Mouse (Mus musculus): Measurements from ENCODE around the gene Kif26b. TPM values are rescaled to one million over a fixed set of nuclear protein-coding genes. Genes with fewer than 3 reads are reported as not detected.
A peak's percentile ranks its signal among the peaks of the same experiment; 100 is the strongest.

Gene Kif26b
- total RNA-seq, 1 experiment from 2014 or later, result 0.69 TPM

DNA sequence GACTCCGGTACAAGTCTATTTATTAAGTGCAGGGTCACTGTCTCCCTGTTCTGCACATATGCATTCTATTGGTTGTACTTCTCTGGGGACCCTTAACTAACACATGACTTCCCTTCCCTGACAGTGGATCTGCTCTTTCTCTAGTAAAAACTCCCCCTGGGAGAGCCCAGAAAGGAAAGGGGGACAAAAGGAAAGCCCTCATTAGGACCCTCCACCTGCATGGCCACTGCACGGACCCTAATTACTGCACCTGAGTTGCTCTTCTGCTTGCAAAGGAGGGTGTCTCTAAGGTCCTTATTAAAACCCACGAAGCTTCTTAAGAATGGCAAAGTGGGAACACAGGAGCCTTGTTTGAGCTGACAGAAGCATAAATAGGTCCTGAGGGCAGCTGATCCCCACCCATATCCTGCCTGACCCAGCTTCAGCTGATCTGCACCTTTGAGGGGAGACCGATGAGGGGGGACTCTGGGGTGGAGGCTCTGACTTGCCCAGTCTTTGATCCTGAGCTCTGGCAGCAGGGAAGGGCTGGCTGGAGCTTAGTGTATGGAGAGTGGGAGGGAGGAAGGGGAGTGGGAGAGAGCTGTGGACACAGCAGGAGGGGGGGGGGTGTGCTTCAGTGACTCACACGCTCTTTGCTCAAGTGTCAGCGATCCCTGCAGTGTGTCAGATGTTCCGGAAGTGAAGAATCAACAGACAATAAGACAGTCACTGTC, 413.5 kb downstream of the Kif26b start:
- ATAC-seq (replicated peaks; ENCODE audit: low read depth, poor library complexity, severe bottlenecking), result no peak

DNA sequence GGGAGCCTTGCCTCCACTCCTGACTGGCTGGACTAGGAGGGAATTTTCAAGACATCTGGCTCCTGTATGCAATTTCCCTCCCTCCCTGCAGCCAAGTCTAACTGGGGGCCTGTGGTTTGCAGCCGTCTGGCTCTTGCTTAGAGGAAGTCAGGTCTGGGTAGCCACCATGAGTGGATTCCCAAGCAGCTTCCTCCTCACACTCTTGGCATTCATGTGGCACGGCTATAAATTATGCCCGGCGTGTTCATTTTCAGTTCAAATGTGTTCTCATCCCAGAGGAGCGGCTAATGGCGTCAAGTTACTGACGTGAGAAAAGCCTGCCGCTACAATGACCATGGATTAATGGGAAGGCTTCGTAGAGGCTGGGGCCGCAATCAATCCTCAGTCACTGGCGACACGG, 424.0 kb downstream of the Kif26b start:
- ATAC-seq (replicated peaks; ENCODE audit: low read depth, poor library complexity, severe bottlenecking), result peak; percentile 96

DNA sequence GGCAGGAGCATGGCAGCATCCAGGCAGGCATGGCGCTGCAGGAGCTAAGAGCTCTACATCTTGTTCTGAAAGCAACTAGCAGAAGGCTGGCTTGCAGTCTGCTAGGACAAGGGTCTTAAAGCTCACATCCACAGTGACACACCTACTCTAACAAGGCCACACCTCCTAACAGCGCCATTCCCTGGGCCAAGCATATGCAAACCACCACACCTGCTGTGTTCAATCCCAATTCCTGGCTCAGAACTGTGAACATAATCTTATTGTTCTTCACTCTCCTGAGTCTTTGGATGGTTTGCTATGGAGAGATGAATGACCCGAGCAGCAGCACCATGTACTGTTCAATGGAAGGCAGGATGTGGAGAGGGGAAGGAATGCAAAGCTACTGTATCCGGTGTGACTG, 429.7 kb downstream of the Kif26b start:
- no peak for ATAC-seq (replicated peaks; ENCODE audit: low read depth, poor library complexity, severe bottlenecking)

DNA sequence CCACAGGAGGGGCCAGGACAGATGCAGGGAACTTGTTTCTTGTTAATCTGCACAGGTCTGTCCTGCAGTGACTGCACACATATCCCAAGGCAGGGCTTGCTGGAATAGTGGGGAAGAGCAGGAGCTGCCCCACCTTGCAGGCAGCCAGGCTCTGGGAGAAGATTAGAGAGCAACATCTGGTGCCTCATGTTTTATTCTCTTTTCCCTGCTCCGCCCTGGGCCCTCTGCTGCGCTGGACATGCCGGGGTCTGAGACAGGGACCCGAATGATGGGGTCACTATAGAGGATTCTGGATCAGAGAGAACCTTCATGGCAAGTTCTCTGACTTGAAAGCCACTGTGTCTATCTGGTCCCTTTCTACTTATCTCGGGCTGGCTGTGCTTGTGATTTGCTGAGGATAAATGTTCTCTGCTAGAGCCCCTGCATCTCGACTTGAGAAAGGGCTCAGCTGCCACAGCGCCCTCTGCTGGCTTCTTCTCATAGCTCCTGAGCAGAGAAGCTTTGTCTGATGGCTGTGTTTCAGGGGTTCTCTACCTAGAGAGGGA, 431.2 kb downstream of the Kif26b start:
- peak; percentile 91 for ATAC-seq (replicated peaks; ENCODE audit: low read depth, poor library complexity, severe bottlenecking)

DNA sequence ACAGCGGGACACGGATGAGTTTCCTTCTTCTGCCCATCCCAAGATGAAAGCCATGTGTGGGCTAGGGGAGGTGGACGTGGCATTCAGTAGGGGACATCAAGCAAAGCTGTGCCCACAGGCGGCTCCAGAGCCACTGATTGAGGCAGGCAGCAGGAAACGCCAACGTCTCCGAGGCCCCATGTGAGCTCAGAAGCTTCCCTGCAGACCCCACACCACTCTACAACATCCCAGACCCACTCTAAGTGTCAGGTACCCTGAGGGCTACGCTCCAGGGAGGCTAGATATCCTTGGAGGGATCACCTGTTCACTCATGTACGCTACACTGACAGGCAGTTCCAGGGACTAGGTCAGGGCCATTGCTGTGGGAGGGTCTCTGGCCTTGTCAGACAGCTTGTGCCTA, 432.7 kb downstream of the Kif26b start:
- no peak for ATAC-seq (replicated peaks; ENCODE audit: low read depth, poor library complexity, severe bottlenecking)

DNA sequence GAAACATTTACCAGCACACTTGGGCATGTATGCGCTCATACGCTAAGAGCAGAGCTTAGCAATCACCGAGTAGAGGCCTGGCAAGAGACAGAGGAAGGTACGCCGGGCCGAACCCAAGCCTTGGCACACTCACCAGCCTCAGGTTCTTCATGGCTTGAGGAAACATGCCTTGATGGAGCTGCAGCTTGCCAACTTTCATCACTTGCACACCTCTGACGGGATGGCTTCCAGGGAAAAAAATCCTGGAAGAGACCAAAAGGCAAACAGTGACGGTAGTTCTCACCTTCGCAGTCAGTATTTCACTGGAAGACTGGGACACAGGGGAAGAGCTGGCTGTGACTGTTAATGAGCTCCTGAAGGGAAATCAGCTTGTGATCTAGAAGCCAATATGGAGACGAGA, 443.1 kb downstream of the Kif26b start:
- no peak for ATAC-seq (replicated peaks; ENCODE audit: low read depth, poor library complexity, severe bottlenecking)

DNA sequence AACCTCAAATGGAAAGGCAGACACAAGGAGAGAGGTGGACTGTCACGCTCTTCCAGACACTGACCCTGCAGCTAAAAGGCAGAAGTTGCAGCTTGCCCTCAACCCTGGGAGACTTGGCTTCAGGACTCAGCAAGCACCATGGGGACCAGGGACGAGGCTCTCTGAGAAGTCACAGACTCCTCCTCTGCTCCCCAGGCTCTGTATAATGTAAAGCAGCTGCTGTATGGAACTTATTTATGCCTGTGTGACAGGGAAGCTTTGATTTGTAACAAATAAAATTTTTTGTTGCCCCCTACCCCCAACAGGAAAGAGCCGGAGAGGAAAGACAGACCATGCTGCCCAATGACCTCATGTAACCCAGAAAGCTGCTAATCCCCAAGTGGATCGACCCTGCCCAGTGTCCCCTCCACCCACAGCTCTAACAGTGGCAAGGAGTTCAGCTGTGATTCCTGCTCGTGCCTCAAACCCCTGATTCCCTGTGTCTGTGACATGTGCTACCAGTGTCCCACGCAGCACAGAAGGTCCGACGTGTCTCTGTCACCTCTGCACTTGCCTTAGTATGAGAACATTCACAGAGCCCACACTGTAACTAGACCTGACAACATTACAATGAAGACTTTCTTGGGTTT, 449.8 kb downstream of the Kif26b start:
- no peak for ATAC-seq (replicated peaks; ENCODE audit: low read depth, poor library complexity, severe bottlenecking)

DNA sequence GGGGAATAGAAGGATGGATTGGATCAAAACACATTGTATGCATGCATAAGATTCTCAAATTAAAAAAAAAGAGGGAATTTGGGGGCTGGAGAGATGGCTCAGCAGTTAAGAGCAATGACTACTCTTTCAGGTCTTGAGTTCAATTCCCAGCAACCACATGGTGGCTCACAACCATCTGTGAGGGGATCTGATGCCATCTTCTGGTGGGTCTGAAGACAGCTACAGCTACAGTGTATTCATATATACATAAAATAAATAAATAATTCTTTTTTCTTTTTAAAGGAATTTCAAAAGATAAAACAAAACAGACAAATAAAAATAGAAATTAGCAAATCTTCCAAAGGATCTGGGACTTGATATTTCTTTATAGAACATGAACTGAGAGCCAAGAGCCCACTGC, 451.3 kb downstream of the Kif26b start:
- no peak for ATAC-seq (replicated peaks; ENCODE audit: low read depth, poor library complexity, severe bottlenecking)

DNA sequence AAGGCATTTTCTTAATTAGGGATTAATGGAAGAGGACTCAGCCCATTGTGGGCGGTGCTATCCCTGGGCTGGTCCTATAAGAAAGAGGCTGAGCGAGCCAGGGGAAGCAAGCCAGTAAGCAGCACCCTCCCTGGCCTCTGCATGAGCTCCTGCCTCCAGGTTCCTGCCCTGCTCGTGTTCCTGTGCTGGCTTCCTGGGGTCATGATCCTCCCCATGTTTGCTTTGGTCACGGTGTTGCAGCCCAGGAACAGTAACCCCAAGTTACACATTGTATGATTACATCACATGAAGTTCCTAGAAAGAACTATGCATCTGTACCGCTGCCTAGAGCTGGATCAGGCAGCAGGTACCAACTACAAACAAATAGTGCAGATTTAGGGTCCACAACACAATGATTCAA, 452.7 kb downstream of the Kif26b start:
- no peak for ATAC-seq (replicated peaks; ENCODE audit: low read depth, poor library complexity, severe bottlenecking)

DNA sequence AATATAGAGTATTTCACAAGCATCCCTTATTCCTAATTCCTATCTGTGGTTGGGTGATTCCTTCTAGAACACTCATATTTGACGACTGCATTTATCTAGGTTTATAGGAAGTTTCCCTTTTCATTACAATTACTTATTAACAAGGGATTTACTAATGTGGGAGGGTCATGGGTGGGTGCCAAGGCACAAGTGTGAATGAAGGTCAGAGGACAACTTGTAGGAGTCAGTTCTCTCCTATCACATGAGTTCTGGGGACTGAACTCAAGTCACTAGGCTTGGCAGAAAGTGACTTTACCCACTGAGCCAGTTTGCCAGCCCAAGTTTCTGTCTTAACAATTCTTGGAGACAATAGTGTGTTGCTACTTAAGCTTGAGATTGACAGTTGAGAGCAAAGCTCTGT, 459.3 kb downstream of the Kif26b start:
- no peak for ATAC-seq (replicated peaks; ENCODE audit: low read depth, poor library complexity, severe bottlenecking)

Other genes with a start within 250 kb of the Kif26b start
- gene Cox20, start 210.0 kb upstream of the Kif26b start, total RNA-seq (2017), result 206 and 305 TPM in 2 replicates
- 730 and 786 TPM in 2 replicates for gene Hnrnpu, start 191.3 kb upstream of the Kif26b start, total RNA-seq (2017)
- gene Efcab2, start 123.0 kb upstream of the Kif26b start, total RNA-seq (2017), result 3.0 and 3.2 TPM in 2 replicates

Data from common myeloid progenitor, adult 5-6 weeks (primary cell).